Mouse (Mus musculus): Measurements from ENCODE around the gene Bcas1. TPM values are rescaled to one million over a fixed set of nuclear protein-coding genes. Genes with fewer than 3 reads are reported as not detected.
"Not testable (repeated sequence)": the region's sequence is repeated elsewhere in the genome, so short reads cannot be mapped to it uniquely, and the experiment has no call there.

The Bcas1 gene
- 1.5 and 3.0 TPM in 2 replicates for polyA plus RNA-seq (2016; fragmentation: Nextera tagmentation; extraction: Ambion mirVana)

GRCm38 (mm10) chr2:170427704-170428103 is at the start of gene Bcas1:
Gene Bcas1, minus strand, starts transcription at chr2:170427845.
- DNase-seq (ENCODE audit: low spot score), result no peak
- WGBS, result 77% methylated on average over 8 of the region's 8 CpGs
- H3K4me3 ChIP-seq, result no peak within 1 kb of the TSS
- H3K27me3 ChIP-seq (ENCODE audit: insufficient read depth, poor library complexity, severe bottlenecking), result peaks cover 29% of the 10 kb centered on the region
- no peaks in the 10 kb centered on the region for H3K36me3 ChIP-seq
- no peak within 1 kb of the TSS for H3K27ac ChIP-seq
- H3K4me1 ChIP-seq, result no peaks in the 10 kb centered on the region
- no peaks in the 10 kb centered on the region for H3K9me3 ChIP-seq

GRCm38 (mm10) chr2:170476643-170477042 is 49.0 kb upstream of the Bcas1 start:
- H3K4me1 ChIP-seq, result 0 out of 2 replicates have a peak, but pooled peaks cover 6% of the 10 kb centered on the region
- H3K4me3 ChIP-seq, result no peak overlapping the region
- H3K27ac ChIP-seq, result no peak overlapping the region
- H3K9me3 ChIP-seq, result 0 out of 2 replicates have a peak, but pooled peaks cover 2% of the 10 kb centered on the region
- peak; percentile 79 for DNase-seq (ENCODE audit: low spot score)
- 26% methylated on average over 8 of the region's 8 CpGs for WGBS
- peaks cover 77% of the 10 kb centered on the region for H3K27me3 ChIP-seq (ENCODE audit: insufficient read depth, poor library complexity, severe bottlenecking)
- no peaks in the 10 kb centered on the region for H3K36me3 ChIP-seq

GRCm38 (mm10) chr2:170476215-170476614 is 48.6 kb upstream of the Bcas1 start:
- H3K4me3 ChIP-seq, result no peak overlapping the region
- 0 out of 2 replicates have a peak, but pooled peaks cover 2% of the 10 kb centered on the region for H3K9me3 ChIP-seq
- no peaks in the 10 kb centered on the region for H3K36me3 ChIP-seq
- no peak overlapping the region for H3K27ac ChIP-seq
- 0 out of 2 replicates have a peak, but pooled peaks cover 6% of the 10 kb centered on the region for H3K4me1 ChIP-seq
- 71% methylated on average over 11 of the region's 11 CpGs for WGBS
- peaks cover 77% of the 10 kb centered on the region for H3K27me3 ChIP-seq (ENCODE audit: insufficient read depth, poor library complexity, severe bottlenecking)
- DNase-seq (ENCODE audit: low spot score), result no peak

- WGBS, result 84% methylated on average over 3 of the region's 3 CpGs
These were observed 47.5 kb upstream of the Bcas1 start for GRCm38 (mm10) chr2:170475164-170475563.

GRCm38 (mm10) chr2:170474125-170474524 is 46.5 kb upstream of the Bcas1 start:
- DNase-seq (ENCODE audit: low spot score), result no peak
- Histone ChIP-seq H3K36me3 (no peaks in the 10 kb centered on the region), H3K27ac (no peak overlapping the region), H3K27me3 (ENCODE audit: insufficient read depth, poor library complexity, severe bottlenecking) (peaks cover 77% of the 10 kb centered on the region), H3K9me3 (0 out of 2 replicates have a peak, but pooled peaks cover 2% of the 10 kb centered on the region), H3K4me1 (peaks cover 10% of the 10 kb centered on the region), H3K4me3 (no peak overlapping the region)
- 93% methylated on average over 5 of the region's 5 CpGs for WGBS

More at GRCm38 (mm10) chr2:170475164-170475563, 47.5 kb upstream of the Bcas1 start:
- Histone ChIP-seq H3K27ac (no peak overlapping the region), H3K27me3 (ENCODE audit: insufficient read depth, poor library complexity, severe bottlenecking) (peaks cover 77% of the 10 kb centered on the region), H3K4me3 (no peak overlapping the region), H3K4me1 (peaks cover 6% of the 10 kb centered on the region; the same call in 1 of the 2 replicates), H3K36me3 (no peaks in the 10 kb centered on the region), H3K9me3 (0 out of 2 replicates have a peak, but pooled peaks cover 2% of the 10 kb centered on the region)
- no peak for DNase-seq (ENCODE audit: low spot score)

GRCm38 (mm10) chr2:170470591-170470990 is 42.9 kb upstream of the Bcas1 start:
- H3K27ac ChIP-seq, result no peak overlapping the region
- 77% methylated on average over 5 of the region's 5 CpGs for WGBS
- H3K4me3 ChIP-seq, result no peak overlapping the region
- peaks cover 94% of the 10 kb centered on the region for H3K27me3 ChIP-seq (ENCODE audit: insufficient read depth, poor library complexity, severe bottlenecking)
- DNase-seq (ENCODE audit: low spot score), result no peak
- H3K4me1 ChIP-seq, result peaks cover 4% of the 10 kb centered on the region
- H3K36me3 ChIP-seq, result no peaks in the 10 kb centered on the region
- H3K9me3 ChIP-seq, result 0 out of 2 replicates have a peak, but pooled peaks cover 2% of the 10 kb centered on the region

GRCm38 (mm10) chr2:170469616-170470308 is 42.1 kb upstream of the Bcas1 start:
- Histone ChIP-seq H3K9me3 (0 out of 2 replicates have a peak, but pooled peaks cover 2% of the 10 kb centered on the region), H3K36me3 (no peaks in the 10 kb centered on the region), H3K27me3 (ENCODE audit: insufficient read depth, poor library complexity, severe bottlenecking) (peaks cover 90% of the 10 kb centered on the region), H3K4me3 (no peak overlapping the region), H3K27ac (no peak overlapping the region), H3K4me1 (peaks cover 4% of the 10 kb centered on the region)
- no peak for DNase-seq (ENCODE audit: low spot score)
- 14% methylated on average over 10 of the region's 10 CpGs for WGBS

- Histone ChIP-seq H3K27me3 (ENCODE audit: insufficient read depth, poor library complexity, severe bottlenecking) (peaks cover 86% of the 10 kb centered on the region), H3K36me3 (no peaks in the 10 kb centered on the region), H3K4me1 (peaks cover 4% of the 10 kb centered on the region), H3K27ac (no peak overlapping the region), H3K4me3 (no peak overlapping the region), H3K9me3 (no peaks in the 10 kb centered on the region)
- no peak for DNase-seq (ENCODE audit: low spot score)
These were observed 40.4 kb upstream of the Bcas1 start for GRCm38 (mm10) chr2:170468009-170468408.

- H3K4me3 ChIP-seq, result no peak overlapping the region
- peaks cover 82% of the 10 kb centered on the region for H3K27me3 ChIP-seq (ENCODE audit: insufficient read depth, poor library complexity, severe bottlenecking)
- no peaks in the 10 kb centered on the region for H3K9me3 ChIP-seq
- 66% methylated on average over 4 of the region's 4 CpGs for WGBS
- peaks cover 6% of the 10 kb centered on the region for H3K4me1 ChIP-seq
- no peak for DNase-seq (ENCODE audit: low spot score)
- H3K36me3 ChIP-seq, result no peaks in the 10 kb centered on the region
- no peak overlapping the region for H3K27ac ChIP-seq
These were observed 37.2 kb upstream of the Bcas1 start for GRCm38 (mm10) chr2:170464817-170465216.

- peaks cover 5% of the 10 kb centered on the region; the same call in 1 of the 2 replicates for H3K4me1 ChIP-seq
- H3K27ac ChIP-seq, result no peak overlapping the region
- 72% methylated on average over 7 of the region's 7 CpGs for WGBS
- no peak for DNase-seq (ENCODE audit: low spot score)
- H3K9me3 ChIP-seq, result no peaks in the 10 kb centered on the region
- H3K27me3 ChIP-seq (ENCODE audit: insufficient read depth, poor library complexity, severe bottlenecking), result peaks cover 80% of the 10 kb centered on the region
- H3K4me3 ChIP-seq, result no peak overlapping the region
- H3K36me3 ChIP-seq, result no peaks in the 10 kb centered on the region
These were observed 34.0 kb upstream of the Bcas1 start for GRCm38 (mm10) chr2:170461652-170462051.

- H3K4me3 ChIP-seq, result no peak overlapping the region
These were observed 32.2 kb upstream of the Bcas1 start for GRCm38 (mm10) chr2:170459805-170460204.

GRCm38 (mm10) chr2:170459183-170459582 is 31.5 kb upstream of the Bcas1 start:
- WGBS, result 69% methylated on average over 10 of the region's 10 CpGs
- Histone ChIP-seq H3K9me3 (no peaks in the 10 kb centered on the region), H3K4me3 (no peak overlapping the region), H3K27ac (no peak overlapping the region), H3K27me3 (ENCODE audit: insufficient read depth, poor library complexity, severe bottlenecking) (peaks cover 88% of the 10 kb centered on the region), H3K36me3 (no peaks in the 10 kb centered on the region), H3K4me1 (peaks cover 5% of the 10 kb centered on the region; the same call in 1 of the 2 replicates)
- DNase-seq (ENCODE audit: low spot score), result no peak

More at GRCm38 (mm10) chr2:170459805-170460204, 32.2 kb upstream of the Bcas1 start:
- DNase-seq (ENCODE audit: low spot score), result no peak
- peaks cover 86% of the 10 kb centered on the region for H3K27me3 ChIP-seq (ENCODE audit: insufficient read depth, poor library complexity, severe bottlenecking)
- H3K36me3 ChIP-seq, result no peaks in the 10 kb centered on the region
- WGBS, result 55% methylated on average over 9 of the region's 9 CpGs
- peaks cover 5% of the 10 kb centered on the region; the same call in 1 of the 2 replicates for H3K4me1 ChIP-seq
- H3K27ac ChIP-seq, result no peak overlapping the region
- no peaks in the 10 kb centered on the region for H3K9me3 ChIP-seq

- peaks cover 85% of the 10 kb centered on the region for H3K27me3 ChIP-seq (ENCODE audit: insufficient read depth, poor library complexity, severe bottlenecking)
These were observed 26.2 kb upstream of the Bcas1 start for GRCm38 (mm10) chr2:170453809-170454208.

More at GRCm38 (mm10) chr2:170453809-170454208, 26.2 kb upstream of the Bcas1 start:
- not testable (repeated sequence) for H3K4me3 ChIP-seq; DNase-seq (ENCODE audit: low spot score); H3K36me3 ChIP-seq; H3K9me3 ChIP-seq; H3K27ac ChIP-seq; H3K4me1 ChIP-seq
- 43% methylated on average over 3 of the region's 4 CpGs for WGBS
